Mouse (Mus musculus) G1E (cell line): ENCODE measurements around the gene Fam71e1.

Source experiments
- CTCF ChIP-seq: IDR thresholded peaks from 2 replicates; pipeline ENCODE4 v1.5.1; 2012; ENCODE audit warnings: low read depth, low read length, inconsistent platforms, mixed read lengths
- GATA2 ChIP-seq: IDR thresholded peaks from 2 replicates; pipeline ENCODE4 v1.6.1; 2012; ENCODE audit warnings: low read depth, low read length, inconsistent platforms, borderline replicate concordance

DNA sequence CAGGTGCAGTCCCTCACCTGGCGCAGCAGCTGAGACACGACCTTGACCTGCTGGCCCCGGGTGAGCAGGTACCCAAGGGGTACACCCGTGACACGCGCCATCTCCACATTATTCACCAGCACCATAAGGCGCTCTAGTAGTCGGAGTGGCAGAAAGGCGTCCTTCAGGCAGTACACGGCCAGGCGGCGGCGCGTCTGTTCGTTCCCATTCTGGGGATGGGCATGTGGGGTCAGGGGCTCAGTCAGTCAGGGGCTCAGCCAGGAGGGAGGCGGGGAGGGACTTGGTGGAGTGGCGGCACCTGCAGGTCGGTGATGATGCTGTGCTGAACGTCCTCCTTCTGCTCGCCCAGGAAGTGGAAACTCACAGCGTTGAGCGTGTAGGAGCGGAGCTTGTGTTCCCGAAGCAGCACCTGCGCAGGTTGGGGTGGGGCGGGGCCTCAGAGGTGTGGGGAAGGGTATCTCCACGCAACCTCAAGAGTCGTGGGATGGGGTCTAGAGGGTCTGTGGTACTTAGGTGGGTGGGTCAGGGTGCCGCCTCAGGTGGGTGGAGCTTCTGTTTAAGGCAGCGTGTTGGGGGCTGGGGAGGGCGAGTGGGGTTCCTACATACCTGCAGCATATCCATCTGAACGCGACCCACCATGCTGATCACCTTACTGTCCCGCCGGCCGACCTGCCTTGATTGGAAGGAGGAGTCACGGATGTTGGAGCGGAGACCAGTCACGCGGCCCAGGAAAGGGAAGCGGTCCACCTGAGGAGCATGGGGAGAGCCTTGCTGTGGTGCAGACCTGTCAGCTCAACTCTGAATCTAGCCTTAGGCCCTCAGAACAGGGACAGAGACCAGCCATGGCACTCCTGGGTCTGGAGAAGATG is 42.6 kb downstream of the Fam71e1 start:
- TF ChIP-seq CTCF = no peak
- no peak for TF ChIP-seq GATA2
